Mouse (Mus musculus): Measurements from ENCODE around the gene Brip1.
A peak's percentile ranks its signal among the peaks of the same experiment; 100 is the strongest.

Brip1 gene

DNA sequence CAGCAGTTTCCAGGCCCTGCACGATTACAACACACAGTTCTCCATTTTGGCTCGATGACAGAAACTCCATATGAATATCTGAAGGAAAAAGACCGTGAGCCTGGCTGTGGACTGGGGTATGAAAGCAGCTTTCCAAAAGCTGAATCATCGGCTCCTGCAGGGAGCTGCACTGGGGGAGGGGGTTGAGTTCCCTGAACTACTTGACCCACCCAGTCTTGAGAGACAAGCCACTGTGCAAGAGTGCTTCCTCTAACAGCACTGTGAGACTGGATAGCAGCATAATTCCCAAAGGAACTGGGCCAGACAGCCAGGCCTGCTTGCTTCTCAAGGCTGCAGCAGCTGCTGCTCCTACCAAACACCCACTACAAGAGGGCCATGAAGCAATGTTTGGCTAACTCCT, 178.6 kb downstream of the Brip1 start:
- ATAC-seq (ENCODE audit: low TSS enrichment), result peak; percentile 44; the same call in 1 of the 2 replicates

DNA sequence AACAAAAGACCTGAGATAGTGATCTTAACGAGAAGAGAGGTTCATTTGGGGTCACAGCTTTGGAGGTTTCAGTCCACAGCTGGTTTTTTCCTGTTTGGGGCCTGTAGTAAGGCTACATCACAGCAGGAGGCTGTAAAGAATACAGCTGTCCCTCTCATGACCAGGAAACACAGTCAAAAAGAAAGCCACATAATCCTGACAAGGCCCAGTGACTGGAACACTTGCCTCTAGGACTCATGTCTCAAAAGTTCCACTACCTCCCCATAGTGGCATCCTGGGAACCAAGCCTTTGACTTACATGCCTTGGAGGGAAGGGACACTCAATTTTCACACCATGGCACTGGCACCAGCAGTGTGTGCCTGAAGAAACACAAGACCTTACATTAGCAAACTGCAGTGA, 181.0 kb downstream of the Brip1 start:
- ATAC-seq (ENCODE audit: low TSS enrichment), result no peak

- no peak for ATAC-seq (ENCODE audit: low TSS enrichment)
These were observed 184.8 kb downstream of the Brip1 start for GRCm38 (mm10) chr11:86016242-86016641.

DNA sequence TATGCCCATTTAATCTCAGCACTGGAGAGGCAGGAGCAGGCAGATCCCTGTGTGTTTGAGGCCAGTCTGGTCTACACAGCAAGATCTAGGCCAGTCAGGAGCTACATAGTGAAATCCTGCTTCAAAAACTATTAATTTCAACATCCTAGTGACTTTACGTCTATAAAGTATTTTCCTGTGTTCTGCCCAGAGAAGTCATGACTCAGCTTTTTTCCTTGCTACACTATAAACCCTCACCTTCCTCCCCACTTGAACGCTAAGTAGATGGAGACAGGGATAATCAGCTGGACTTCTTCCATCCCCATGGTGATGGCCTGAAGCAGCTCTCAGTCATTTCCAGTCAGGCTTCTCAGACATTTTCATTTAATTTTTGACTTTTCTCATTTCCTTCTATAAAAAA, 187.9 kb downstream of the Brip1 start:
- ATAC-seq (ENCODE audit: low TSS enrichment), result no peak

- no peak for ATAC-seq (ENCODE audit: low TSS enrichment)
These were observed 190.5 kb downstream of the Brip1 start for GRCm38 (mm10) chr11:86010458-86010857.

DNA sequence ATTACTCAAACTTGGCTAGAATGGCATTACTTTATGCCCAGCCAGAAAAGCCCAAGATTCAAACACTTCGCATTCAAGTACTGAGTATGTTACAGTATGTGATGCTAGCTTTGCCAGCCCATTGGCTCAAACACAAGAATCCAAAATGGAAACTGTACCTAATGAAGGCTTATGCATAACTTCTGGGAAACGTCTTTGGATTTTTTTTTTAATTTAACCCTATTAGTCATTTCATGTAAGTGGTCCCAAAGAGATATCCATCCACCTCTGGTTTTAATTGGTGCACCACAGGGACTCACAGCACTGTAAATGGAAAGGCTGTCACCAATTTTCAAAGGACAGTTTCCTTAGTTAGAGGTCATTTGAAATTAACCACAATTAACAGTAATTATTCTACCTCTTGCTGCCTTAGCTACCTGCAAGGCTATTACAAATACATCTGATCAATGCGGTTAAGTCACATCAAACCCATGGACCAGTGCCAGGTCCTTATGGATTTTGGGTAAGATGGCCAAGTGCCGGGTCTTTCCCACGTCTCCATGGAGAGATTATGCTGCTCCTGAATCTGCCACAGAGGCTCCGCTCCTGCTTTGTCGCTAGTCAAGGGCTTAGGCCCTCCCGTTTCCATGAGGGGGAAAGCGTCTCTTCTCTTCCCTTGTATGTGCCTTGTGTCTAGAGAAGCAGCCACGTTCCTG, 192.6 kb downstream of the Brip1 start:
- ATAC-seq (ENCODE audit: low TSS enrichment), result no peak
